Mouse (Mus musculus): ENCODE data around the gene Hist1h2bg. TPM values are rescaled to one million over a fixed set of nuclear protein-coding genes. Genes with fewer than 3 reads are reported as not detected.
A peak's percentile ranks its signal among the peaks of the same experiment; 100 is the strongest.
"Not testable (repeated sequence)": the region's sequence is repeated elsewhere in the genome, so short reads cannot be mapped to it uniquely, and the experiment has no call there.

The Hist1h2bg gene
- polyA plus RNA-seq, 1 experiment, result 9.8 TPM

GRCm38 (mm10) chr13:23562699-23563462, 8.3 kb upstream of the Hist1h2bg start:
- Histone ChIP-seq H3K4me1 (ENCODE audit: control insufficient read depth, insufficient read depth, low read length) (peaks cover 23% of the 10 kb centered on the region), H3K4me3 (ENCODE audit: insufficient read depth, low read length) (peak overlapping the region; percentile 35), H3K27ac (ENCODE audit: insufficient read depth, low read depth, low read length) (peak overlapping the region; percentile 99)
- TF ChIP-seq CTCF (IDR thresholded peaks at IDR 0.05; ENCODE audit: low read depth, low read length), result no peak
- no peak for TF ChIP-seq POLR2A (IDR thresholded peaks at IDR 0.05; ENCODE audit: borderline replicate concordance, low read depth, low read length)

GRCm38 (mm10) chr13:23564482-23564881, 6.7 kb upstream of the Hist1h2bg start:
- no peak overlapping the region for H3K4me3 ChIP-seq (ENCODE audit: insufficient read depth, low read length)
- TF ChIP-seq POLR2A (IDR thresholded peaks at IDR 0.05; ENCODE audit: borderline replicate concordance, low read depth, low read length), result no peak
- no peak for TF ChIP-seq CTCF (IDR thresholded peaks at IDR 0.05; ENCODE audit: low read depth, low read length)
- H3K27ac ChIP-seq (ENCODE audit: insufficient read depth, low read depth, low read length), result no peak overlapping the region; the same call in 1 of the 2 replicates
- peaks cover 23% of the 10 kb centered on the region for H3K4me1 ChIP-seq (ENCODE audit: control insufficient read depth, insufficient read depth, low read length)

- H3K4me3 ChIP-seq (ENCODE audit: insufficient read depth, low read length), result peak overlapping the region; percentile 42
- H3K4me1 ChIP-seq (ENCODE audit: control insufficient read depth, insufficient read depth, low read length), result not testable (repeated sequence)
- peak overlapping the region; percentile 83 for H3K27ac ChIP-seq (ENCODE audit: insufficient read depth, low read depth, low read length)
These were observed 755 bp upstream of the Hist1h2bg start for GRCm38 (mm10) chr13:23570261-23571021.

GRCm38 (mm10) chr13:23571504-23572217, 465 bp downstream of the Hist1h2bg start:
- H3K4me3 ChIP-seq (ENCODE audit: insufficient read depth, low read length), result peak overlapping the region; percentile 57
- not testable (repeated sequence) for H3K4me1 ChIP-seq (ENCODE audit: control insufficient read depth, insufficient read depth, low read length)
- peak overlapping the region; percentile 75 for H3K27ac ChIP-seq (ENCODE audit: insufficient read depth, low read depth, low read length)

- H3K27ac ChIP-seq (ENCODE audit: insufficient read depth, low read depth, low read length), result peak overlapping the region; percentile 75
These were observed 1.2 kb downstream of the Hist1h2bg start for GRCm38 (mm10) chr13:23572218-23573033.

GRCm38 (mm10) chr13:23573034-23573897, 2.1 kb downstream of the Hist1h2bg start:
- peaks cover 15% of the 10 kb centered on the region for H3K4me1 ChIP-seq (ENCODE audit: control insufficient read depth, insufficient read depth, low read length)
- peak overlapping the region; percentile 53 for H3K4me3 ChIP-seq (ENCODE audit: insufficient read depth, low read length)
- H3K27ac ChIP-seq (ENCODE audit: insufficient read depth, low read depth, low read length), result peak overlapping the region; percentile 81

More at GRCm38 (mm10) chr13:23572218-23573033, 1.2 kb downstream of the Hist1h2bg start:
- Histone ChIP-seq H3K4me1 (ENCODE audit: control insufficient read depth, insufficient read depth, low read length) (peaks cover 13% of the 10 kb centered on the region), H3K4me3 (ENCODE audit: insufficient read depth, low read length) (no peak overlapping the region; the same call in 1 of the 2 replicates)
- no peak for TF ChIP-seq POLR2A (IDR thresholded peaks at IDR 0.05; ENCODE audit: borderline replicate concordance, low read depth, low read length)
- TF ChIP-seq CTCF (IDR thresholded peaks at IDR 0.05; ENCODE audit: low read depth, low read length), result no peak

- Histone ChIP-seq H3K4me3 (ENCODE audit: insufficient read depth, low read length) (peak within 1 kb of the TSS; percentile 53), H3K4me1 (ENCODE audit: control insufficient read depth, insufficient read depth, low read length) (peaks cover 15% of the 10 kb centered on the region), H3K27ac (ENCODE audit: insufficient read depth, low read depth, low read length) (peak within 1 kb of the TSS; percentile 83)
These were observed 2.8 kb downstream of the Hist1h2bg start, which contains the start of the genes Hist1h2bf and Hist1h2ad for GRCm38 (mm10) chr13:23573898-23574524. TSS of gene Hist1h2bf (minus strand) at chr13:23574196. TSS of gene Hist1h2ad (plus strand) at chr13:23574381.

GRCm38 (mm10) chr13:23574546-23575170, 3.5 kb downstream of the Hist1h2bg start:
- Histone ChIP-seq H3K4me3 (ENCODE audit: insufficient read depth, low read length) (peak overlapping the region; percentile 42; the same call in 1 of the 2 replicates), H3K4me1 (ENCODE audit: control insufficient read depth, insufficient read depth, low read length) (peaks cover 13% of the 10 kb centered on the region), H3K27ac (ENCODE audit: insufficient read depth, low read depth, low read length) (peak overlapping the region; percentile 83)
